Mouse (Mus musculus): ENCODE data around the gene Mrps25. TPM values are rescaled to one million over a fixed set of nuclear protein-coding genes. Genes with fewer than 3 reads are reported as not detected.

Mrps25 gene
- polyA plus RNA-seq, 1 experiment, result 5.9 TPM

GRCm38 (mm10) chr6:92176450-92176849, 7.4 kb downstream of the Mrps25 start:
- Histone ChIP-seq H3K27ac (ENCODE audit: insufficient read depth, low read length) (no peak overlapping the region), H3K4me3 (ENCODE audit: extremely low read depth, insufficient read depth, insufficient read length) (no peak overlapping the region), H3K4me1 (ENCODE audit: control insufficient read depth, insufficient read depth, insufficient read length) (no peaks in the 10 kb centered on the region), H3K36me3 (ENCODE audit: control insufficient read depth, insufficient read depth, low read length) (peaks cover 17% of the 10 kb centered on the region), H3K27me3 (ENCODE audit: control insufficient read depth, insufficient read depth, low read length) (no peaks in the 10 kb centered on the region)
- TF ChIP-seq CTCF (IDR thresholded peaks at IDR 0.05; ENCODE audit: extremely low read depth, insufficient read depth, insufficient read length, insufficient replicate concordance) (no peak), POLR2A (IDR thresholded peaks at IDR 0.05; ENCODE audit: low read depth, low read length) (no peak)
- 92% methylated on average over 1 of the region's 1 CpGs for WGBS
- no peak for DNase-seq (ENCODE audit: low read depth in 1 of 2, low spot score in 2 of 2)

DNA sequence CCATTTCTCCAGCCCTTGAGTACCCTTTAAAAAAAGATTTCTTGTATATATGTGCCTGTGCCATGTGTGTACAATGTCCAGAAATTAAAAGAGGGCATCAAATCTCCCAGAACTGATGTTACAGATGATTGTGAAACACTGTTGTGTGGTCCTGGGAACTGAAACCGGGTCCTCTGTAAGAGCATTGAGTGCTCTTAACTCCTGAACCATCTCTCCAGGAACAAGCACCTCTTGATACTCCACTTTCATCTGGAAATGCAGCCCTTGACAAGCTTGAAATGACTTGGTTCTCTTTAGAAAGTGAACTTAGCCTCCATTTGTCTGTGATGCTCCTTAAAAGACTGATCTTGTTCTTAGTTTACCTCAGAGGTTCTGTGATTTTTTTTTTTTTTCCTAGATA, 21.1 kb downstream of the Mrps25 start:
- Histone ChIP-seq H3K4me1 (ENCODE audit: control insufficient read depth, insufficient read depth, insufficient read length) (no peaks in the 10 kb centered on the region), H3K27ac (ENCODE audit: insufficient read depth, low read length) (no peak overlapping the region), H3K4me3 (ENCODE audit: extremely low read depth, insufficient read depth, insufficient read length) (no peak overlapping the region), H3K27me3 (ENCODE audit: control insufficient read depth, insufficient read depth, low read length) (no peaks in the 10 kb centered on the region), H3K36me3 (ENCODE audit: control insufficient read depth, insufficient read depth, low read length) (peaks cover 67% of the 10 kb centered on the region)
- DNase-seq (ENCODE audit: low read depth in 1 of 2, low spot score in 2 of 2), result no peak
- TF ChIP-seq CTCF (IDR thresholded peaks at IDR 0.05; ENCODE audit: extremely low read depth, insufficient read depth, insufficient read length, insufficient replicate concordance) (no peak), POLR2A (IDR thresholded peaks at IDR 0.05; ENCODE audit: low read depth, low read length) (no peak)
- WGBS, result 91% methylated on average over 1 of the region's 1 CpGs

GRCm38 (mm10) chr6:92158801-92159200, 25.0 kb downstream of the Mrps25 start:
- Histone ChIP-seq H3K4me3 (ENCODE audit: extremely low read depth, insufficient read depth, insufficient read length) (no peak overlapping the region), H3K27me3 (ENCODE audit: control insufficient read depth, insufficient read depth, low read length) (no peaks in the 10 kb centered on the region), H3K27ac (ENCODE audit: insufficient read depth, low read length) (no peak overlapping the region), H3K36me3 (ENCODE audit: control insufficient read depth, insufficient read depth, low read length) (peaks cover 62% of the 10 kb centered on the region), H3K4me1 (ENCODE audit: control insufficient read depth, insufficient read depth, insufficient read length) (no peaks in the 10 kb centered on the region)
- 96% methylated on average over 3 of the region's 3 CpGs for WGBS
- DNase-seq (ENCODE audit: low read depth in 1 of 2, low spot score in 2 of 2), result no peak
- TF ChIP-seq CTCF (IDR thresholded peaks at IDR 0.05; ENCODE audit: extremely low read depth, insufficient read depth, insufficient read length, insufficient replicate concordance) (no peak), POLR2A (IDR thresholded peaks at IDR 0.05; ENCODE audit: low read depth, low read length) (no peak)

GRCm38 (mm10) chr6:92153774-92154173, 30.1 kb downstream of the Mrps25 start:
- Histone ChIP-seq H3K36me3 (ENCODE audit: control insufficient read depth, insufficient read depth, low read length) (peaks cover 31% of the 10 kb centered on the region), H3K27ac (ENCODE audit: insufficient read depth, low read length) (no peak overlapping the region), H3K4me3 (ENCODE audit: extremely low read depth, insufficient read depth, insufficient read length) (no peak overlapping the region), H3K27me3 (ENCODE audit: control insufficient read depth, insufficient read depth, low read length) (no peaks in the 10 kb centered on the region), H3K4me1 (ENCODE audit: control insufficient read depth, insufficient read depth, insufficient read length) (no peaks in the 10 kb centered on the region)
- WGBS, result 90% methylated on average over 1 of the region's 1 CpGs
- no peak for DNase-seq (ENCODE audit: low read depth in 1 of 2, low spot score in 2 of 2)
- TF ChIP-seq POLR2A (IDR thresholded peaks at IDR 0.05; ENCODE audit: low read depth, low read length), result no peak
- TF ChIP-seq CTCF (IDR thresholded peaks at IDR 0.05; ENCODE audit: extremely low read depth, insufficient read depth, insufficient read length, insufficient replicate concordance), result no peak

DNA sequence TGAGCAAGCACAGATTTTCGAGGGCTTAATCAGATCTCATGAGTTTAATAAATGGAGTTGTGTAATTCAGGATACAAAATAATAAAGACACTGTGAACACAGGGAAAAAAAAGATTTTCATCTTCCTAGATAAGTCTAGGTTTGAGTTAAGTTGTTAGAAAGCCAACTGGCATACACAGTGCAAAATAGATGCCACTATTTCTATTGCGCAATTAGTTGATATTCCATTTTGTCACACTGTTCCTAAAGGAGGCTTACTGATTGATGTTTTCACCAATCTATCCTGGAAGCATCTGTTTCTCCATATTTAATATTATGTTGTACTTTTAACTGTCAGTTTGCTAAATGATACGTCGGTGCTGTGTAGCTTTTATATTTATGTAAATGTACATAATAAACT, 38.0 kb downstream of the Mrps25 start:
- Histone ChIP-seq H3K27ac (ENCODE audit: insufficient read depth, low read length) (no peak overlapping the region), H3K4me1 (ENCODE audit: control insufficient read depth, insufficient read depth, insufficient read length) (no peaks in the 10 kb centered on the region), H3K4me3 (ENCODE audit: extremely low read depth, insufficient read depth, insufficient read length) (no peak overlapping the region), H3K27me3 (ENCODE audit: control insufficient read depth, insufficient read depth, low read length) (no peaks in the 10 kb centered on the region), H3K36me3 (ENCODE audit: control insufficient read depth, insufficient read depth, low read length) (peaks cover 3% of the 10 kb centered on the region)
- TF ChIP-seq POLR2A (IDR thresholded peaks at IDR 0.05; ENCODE audit: low read depth, low read length), result no peak
- no peak for TF ChIP-seq CTCF (IDR thresholded peaks at IDR 0.05; ENCODE audit: extremely low read depth, insufficient read depth, insufficient read length, insufficient replicate concordance)
- no peak for DNase-seq (ENCODE audit: low read depth in 1 of 2, low spot score in 2 of 2)
- WGBS, result 97% methylated on average over 4 of the region's 4 CpGs

DNA sequence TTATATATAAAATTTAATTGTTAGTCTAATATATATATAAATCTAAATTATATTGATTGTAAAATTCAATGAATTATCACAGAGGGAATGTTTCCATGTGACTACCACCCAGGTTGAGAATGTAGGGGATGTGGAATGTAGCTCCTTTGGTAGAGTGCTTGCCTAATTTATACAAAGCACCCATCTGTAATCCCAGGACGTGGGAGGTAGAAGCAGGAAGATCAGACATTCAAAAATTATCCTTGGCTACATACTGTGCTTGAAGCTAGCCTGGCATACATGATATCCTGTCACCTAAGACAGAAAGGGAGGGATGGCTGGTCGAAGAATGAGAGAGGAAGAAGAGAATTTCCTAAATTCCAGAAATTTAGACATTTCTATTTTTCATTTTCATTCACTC, 47.5 kb downstream of the Mrps25 start:
- WGBS, result 85% methylated on average over 2 of the region's 2 CpGs
- Histone ChIP-seq H3K36me3 (ENCODE audit: control insufficient read depth, insufficient read depth, low read length) (peaks cover 8% of the 10 kb centered on the region), H3K4me1 (ENCODE audit: control insufficient read depth, insufficient read depth, insufficient read length) (peaks cover 5% of the 10 kb centered on the region), H3K27me3 (ENCODE audit: control insufficient read depth, insufficient read depth, low read length) (no peaks in the 10 kb centered on the region), H3K27ac (ENCODE audit: insufficient read depth, low read length) (no peak overlapping the region), H3K4me3 (ENCODE audit: extremely low read depth, insufficient read depth, insufficient read length) (no peak overlapping the region)
- no peak for TF ChIP-seq POLR2A (IDR thresholded peaks at IDR 0.05; ENCODE audit: low read depth, low read length)
- TF ChIP-seq CTCF (IDR thresholded peaks at IDR 0.05; ENCODE audit: extremely low read depth, insufficient read depth, insufficient read length, insufficient replicate concordance), result no peak
- DNase-seq (ENCODE audit: low read depth in 1 of 2, low spot score in 2 of 2), result no peak

DNA sequence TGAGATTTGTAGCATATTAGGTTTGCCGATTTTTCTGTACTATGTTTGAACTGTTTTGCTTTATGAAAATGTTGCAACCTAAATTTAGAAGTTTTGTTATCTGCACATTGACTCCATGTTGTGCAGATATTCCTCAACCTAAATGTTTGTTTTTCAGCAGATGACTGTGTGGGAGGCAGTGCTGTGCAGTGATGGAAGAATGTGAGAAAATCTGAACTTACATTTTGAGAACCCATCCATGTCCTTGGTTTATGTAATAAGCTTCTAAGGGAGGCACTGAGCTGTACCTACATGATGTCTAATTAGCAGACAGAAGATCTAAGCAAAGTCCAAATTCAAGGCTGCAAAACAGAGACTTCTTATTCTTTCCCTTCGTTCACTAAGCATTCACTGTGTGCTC, 50.2 kb downstream of the Mrps25 start:
- Histone ChIP-seq H3K4me3 (ENCODE audit: extremely low read depth, insufficient read depth, insufficient read length) (no peak overlapping the region), H3K27me3 (ENCODE audit: control insufficient read depth, insufficient read depth, low read length) (no peaks in the 10 kb centered on the region), H3K36me3 (ENCODE audit: control insufficient read depth, insufficient read depth, low read length) (peaks cover 2% of the 10 kb centered on the region), H3K27ac (ENCODE audit: insufficient read depth, low read length) (no peak overlapping the region), H3K4me1 (ENCODE audit: control insufficient read depth, insufficient read depth, insufficient read length) (peaks cover 7% of the 10 kb centered on the region)
- TF ChIP-seq CTCF (IDR thresholded peaks at IDR 0.05; ENCODE audit: extremely low read depth, insufficient read depth, insufficient read length, insufficient replicate concordance), result no peak
- TF ChIP-seq POLR2A (IDR thresholded peaks at IDR 0.05; ENCODE audit: low read depth, low read length), result no peak
- 95% methylated on average over 2 of the region's 2 CpGs for WGBS
- no peak for DNase-seq (ENCODE audit: low read depth in 1 of 2, low spot score in 2 of 2)

Measured in spleen, adult 2 months (tissue).